Mouse (Mus musculus): ENCODE measurements around the gene Vmp1. TPM values are rescaled to one million over a fixed set of nuclear protein-coding genes. Genes with fewer than 3 reads are reported as not detected.
A peak's percentile ranks its signal among the peaks of the same experiment; 100 is the strongest.

Vmp1 gene
- polyA plus RNA-seq, 1 experiment from 2014 or later = 147 TPM

DNA sequence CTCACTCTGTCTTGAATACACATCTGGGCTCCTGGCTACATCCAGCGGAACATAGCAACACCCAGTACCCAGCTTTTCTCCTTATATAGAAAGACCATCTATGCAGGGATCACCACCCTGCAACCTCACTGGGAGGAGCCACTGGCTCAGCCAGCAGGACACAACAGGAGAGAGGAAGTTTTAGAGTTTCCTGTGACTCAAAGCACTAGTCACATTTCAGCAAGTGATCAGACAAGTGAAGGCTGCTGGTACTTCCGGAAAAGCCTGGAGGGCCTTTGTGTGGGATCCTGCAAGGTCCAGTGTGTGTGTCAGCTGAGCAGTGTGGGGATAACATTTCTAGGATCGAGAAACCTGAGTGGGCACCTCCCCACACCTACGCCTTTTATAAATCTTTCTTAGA, 106.4 kb downstream of the Vmp1 start:
- WGBS = 61% methylated on average over 4 of the region's 4 CpGs
- Histone ChIP-seq H3K9ac (ENCODE audit: low read length) (no peak overlapping the region), H3K36me3 (ENCODE audit: control insufficient read depth, insufficient read depth, low read length) (no peaks in the 10 kb centered on the region), H3K27ac (ENCODE audit: low read length) (peak overlapping the region; percentile 95), H3K4me1 (ENCODE audit: control insufficient read depth, insufficient read depth, low read length) (peaks cover 48% of the 10 kb centered on the region), H3K27me3 (ENCODE audit: control insufficient read depth, insufficient read depth, low read length) (no peaks in the 10 kb centered on the region), H3K4me3 (replicated peaks; ENCODE audit: low read length) (no peak overlapping the region), H3K9me3 (replicated peaks; ENCODE audit: control insufficient read depth, low read length) (no peaks in the 10 kb centered on the region), H3K4me2 (ENCODE audit: low read depth, low read length) (no peak overlapping the region)
- peak; percentile 11; the same call in 1 of the 2 replicates for ATAC-seq (ENCODE audit: insufficient read depth, low FRiP score)

DNA sequence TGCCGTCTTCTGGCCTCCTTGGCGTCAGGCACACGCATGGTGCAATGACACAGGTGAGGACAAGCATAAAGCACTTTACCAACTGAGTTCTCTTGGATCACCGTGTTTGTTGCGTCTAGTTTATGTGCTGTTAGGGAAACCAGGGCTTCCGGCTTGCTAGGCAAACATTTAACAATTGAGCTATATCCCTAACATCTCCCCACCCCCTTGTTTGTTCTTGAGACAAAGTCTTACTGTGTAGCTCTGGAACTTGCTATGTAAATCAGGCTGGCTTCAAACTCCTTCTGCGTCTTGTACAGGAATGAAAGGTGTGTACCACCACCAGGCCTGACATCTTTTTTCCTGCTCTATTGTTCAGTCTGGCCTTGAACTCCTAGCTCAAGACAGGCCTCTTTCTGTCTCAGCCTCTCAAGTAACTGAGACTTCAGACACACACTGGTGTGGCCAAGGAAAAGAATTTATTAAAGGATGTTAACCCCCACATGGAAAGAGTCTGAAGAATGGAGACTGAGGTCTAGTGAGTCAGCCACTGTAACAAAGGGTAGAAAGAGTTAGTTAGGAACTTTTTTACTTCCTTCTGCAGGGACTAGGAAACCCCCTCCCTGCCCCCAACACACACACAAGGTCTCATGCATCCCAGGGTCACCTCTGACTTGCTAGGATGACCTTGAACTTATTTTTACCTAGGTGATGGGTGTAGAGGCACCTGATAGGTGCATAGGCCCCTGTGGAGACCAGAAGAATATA, 107.8 kb downstream of the Vmp1 start:
- Histone ChIP-seq H3K9me3 (replicated peaks; ENCODE audit: control insufficient read depth, low read length) (no peaks in the 10 kb centered on the region), H3K27me3 (ENCODE audit: control insufficient read depth, insufficient read depth, low read length) (no peaks in the 10 kb centered on the region), H3K27ac (ENCODE audit: low read length) (peak overlapping the region; percentile 95), H3K4me3 (replicated peaks; ENCODE audit: low read length) (no peak overlapping the region), H3K4me2 (ENCODE audit: low read depth, low read length) (no peak overlapping the region), H3K36me3 (ENCODE audit: control insufficient read depth, insufficient read depth, low read length) (no peaks in the 10 kb centered on the region), H3K4me1 (ENCODE audit: control insufficient read depth, insufficient read depth, low read length) (peaks cover 56% of the 10 kb centered on the region), H3K9ac (ENCODE audit: low read length) (0 out of 2 replicates have a peak overlapping the region, but pooled peaks have one; percentile 36)
- peak; percentile 42; the same call in 1 of the 2 replicates for ATAC-seq (ENCODE audit: insufficient read depth, low FRiP score)
- WGBS = 58% methylated on average over 7 of the region's 7 CpGs

DNA sequence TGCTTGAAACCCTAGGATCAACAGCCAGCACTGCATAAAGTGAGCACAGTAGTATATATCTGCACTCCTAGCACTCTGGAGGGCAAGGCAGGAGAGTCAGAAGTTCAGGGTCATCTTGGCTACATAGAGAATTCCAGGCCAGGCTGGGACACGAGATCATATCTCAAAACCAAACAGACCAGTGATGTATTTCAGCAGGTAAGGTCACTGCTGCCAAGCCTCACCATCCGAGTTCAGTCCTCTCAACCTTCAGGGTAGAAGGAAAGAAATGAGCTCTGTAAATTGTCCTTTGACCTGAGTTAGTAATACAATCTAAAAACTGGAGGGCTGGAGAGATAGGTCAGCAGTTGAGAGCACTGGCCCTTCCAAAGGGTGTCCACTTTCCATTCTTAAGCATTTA, 109.2 kb downstream of the Vmp1 start:
- peak overlapping the region; percentile 95; the same call in 1 of the 2 replicates for H3K27ac ChIP-seq (ENCODE audit: low read length)
- H3K4me1 ChIP-seq (ENCODE audit: control insufficient read depth, insufficient read depth, low read length) = peaks cover 49% of the 10 kb centered on the region
- H3K9ac ChIP-seq (ENCODE audit: low read length) = no peak overlapping the region
- H3K9me3 ChIP-seq (replicated peaks; ENCODE audit: control insufficient read depth, low read length) = no peaks in the 10 kb centered on the region
- H3K4me3 ChIP-seq (replicated peaks; ENCODE audit: low read length) = no peak overlapping the region
- H3K27me3 ChIP-seq (ENCODE audit: control insufficient read depth, insufficient read depth, low read length) = no peaks in the 10 kb centered on the region
- H3K4me2 ChIP-seq (ENCODE audit: low read depth, low read length) = no peak overlapping the region
- 36% methylated on average over 2 of the region's 2 CpGs for WGBS
- H3K36me3 ChIP-seq (ENCODE audit: control insufficient read depth, insufficient read depth, low read length) = no peaks in the 10 kb centered on the region
- ATAC-seq (ENCODE audit: insufficient read depth, low FRiP score) = no peak

DNA sequence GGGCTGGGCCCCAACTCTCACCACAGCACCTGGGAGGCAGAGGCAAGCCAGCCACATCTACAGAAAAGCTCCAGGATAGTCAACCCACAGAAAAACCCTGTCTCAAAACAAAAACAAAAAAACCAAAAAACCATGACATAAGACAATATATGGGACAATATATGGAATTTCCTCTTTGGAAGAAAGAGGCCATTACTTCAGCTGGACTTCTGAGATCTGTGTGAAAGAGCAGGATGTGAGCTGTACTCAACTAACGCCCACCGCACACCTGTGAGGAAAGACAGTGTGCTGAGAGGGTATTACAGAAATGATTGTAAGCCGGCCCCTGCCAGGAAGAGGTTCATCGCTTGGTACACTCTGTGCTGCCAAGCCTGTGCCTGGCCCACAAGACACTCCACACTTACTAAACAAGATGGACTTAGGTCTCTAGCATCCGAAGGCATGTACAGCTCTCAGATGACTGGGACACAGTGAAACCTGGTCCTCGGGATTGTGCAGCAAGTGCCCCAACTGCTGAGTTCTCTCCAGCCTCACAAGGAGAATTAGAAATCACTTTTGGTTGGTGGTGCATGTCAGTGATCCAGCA, 109.9 kb downstream of the Vmp1 start:
- H3K9ac ChIP-seq (ENCODE audit: low read length) = no peak overlapping the region
- no peak for ATAC-seq (ENCODE audit: insufficient read depth, low FRiP score)
- 84% methylated on average over 6 of the region's 6 CpGs for WGBS
- no peaks in the 10 kb centered on the region for H3K9me3 ChIP-seq (replicated peaks; ENCODE audit: control insufficient read depth, low read length)
- no peak overlapping the region for H3K4me3 ChIP-seq (replicated peaks; ENCODE audit: low read length)
- no peaks in the 10 kb centered on the region for H3K27me3 ChIP-seq (ENCODE audit: control insufficient read depth, insufficient read depth, low read length)
- H3K4me1 ChIP-seq (ENCODE audit: control insufficient read depth, insufficient read depth, low read length) = peaks cover 43% of the 10 kb centered on the region
- no peaks in the 10 kb centered on the region for H3K36me3 ChIP-seq (ENCODE audit: control insufficient read depth, insufficient read depth, low read length)
- H3K27ac ChIP-seq (ENCODE audit: low read length) = no peak overlapping the region
- no peak overlapping the region for H3K4me2 ChIP-seq (ENCODE audit: low read depth, low read length)

DNA sequence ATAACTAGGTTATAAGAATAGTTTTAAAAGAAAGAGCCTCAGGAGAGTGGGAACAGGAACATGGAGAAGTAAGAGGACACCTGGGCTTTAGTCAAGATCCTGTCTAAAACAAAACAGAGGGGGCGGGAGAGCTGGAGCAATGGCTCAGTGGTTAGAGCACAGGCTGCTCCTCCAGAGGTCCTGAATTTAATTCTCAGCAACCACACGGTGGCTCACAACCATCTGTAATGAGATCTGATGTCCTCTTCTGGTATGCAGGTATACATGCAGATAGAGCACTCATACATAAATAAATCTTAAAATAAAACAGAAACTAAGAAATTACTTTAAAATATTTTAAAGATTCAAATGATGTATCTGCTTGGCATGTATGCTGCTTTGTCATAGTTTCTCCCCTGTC, 111.0 kb downstream of the Vmp1 start:
- no peaks in the 10 kb centered on the region for H3K27me3 ChIP-seq (ENCODE audit: control insufficient read depth, insufficient read depth, low read length)
- no peak for ATAC-seq (ENCODE audit: insufficient read depth, low FRiP score)
- 68% methylated on average over 2 of the region's 2 CpGs for WGBS
- H3K4me1 ChIP-seq (ENCODE audit: control insufficient read depth, insufficient read depth, low read length) = peaks cover 34% of the 10 kb centered on the region
- no peak overlapping the region for H3K4me3 ChIP-seq (replicated peaks; ENCODE audit: low read length)
- no peaks in the 10 kb centered on the region for H3K9me3 ChIP-seq (replicated peaks; ENCODE audit: control insufficient read depth, low read length)
- H3K36me3 ChIP-seq (ENCODE audit: control insufficient read depth, insufficient read depth, low read length) = no peaks in the 10 kb centered on the region
- H3K27ac ChIP-seq (ENCODE audit: low read length) = no peak overlapping the region
- H3K4me2 ChIP-seq (ENCODE audit: low read depth, low read length) = no peak overlapping the region
- no peak overlapping the region for H3K9ac ChIP-seq (ENCODE audit: low read length)

DNA sequence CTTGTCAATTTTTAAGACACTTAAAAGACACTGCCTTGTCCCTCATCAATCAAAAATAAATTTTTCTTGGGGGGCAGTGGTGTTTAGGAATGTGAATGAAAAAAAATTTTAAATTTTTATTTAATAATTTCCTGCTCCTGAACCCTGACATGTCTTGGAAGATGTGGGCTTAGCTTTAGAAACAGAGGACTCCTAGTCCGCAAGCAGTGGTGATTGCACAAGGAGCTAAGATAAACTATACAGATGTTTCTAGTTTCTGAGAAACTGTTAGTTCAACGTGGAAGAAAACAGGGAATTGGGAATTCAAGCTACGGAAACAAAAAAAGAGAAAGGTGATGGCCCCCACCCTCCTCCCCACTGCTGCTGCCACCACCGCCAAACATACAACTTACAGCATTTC, 111.8 kb downstream of the Vmp1 start:
- Histone ChIP-seq H3K27me3 (ENCODE audit: control insufficient read depth, insufficient read depth, low read length) (no peaks in the 10 kb centered on the region), H3K4me3 (replicated peaks; ENCODE audit: low read length) (no peak overlapping the region), H3K9me3 (replicated peaks; ENCODE audit: control insufficient read depth, low read length) (no peaks in the 10 kb centered on the region), H3K9ac (ENCODE audit: low read length) (0 out of 2 replicates have a peak overlapping the region, but pooled peaks have one; percentile 46), H3K4me1 (ENCODE audit: control insufficient read depth, insufficient read depth, low read length) (peaks cover 29% of the 10 kb centered on the region), H3K36me3 (ENCODE audit: control insufficient read depth, insufficient read depth, low read length) (no peaks in the 10 kb centered on the region), H3K27ac (ENCODE audit: low read length) (peak overlapping the region; percentile 83), H3K4me2 (ENCODE audit: low read depth, low read length) (peak overlapping the region; percentile 29; the same call in 1 of the 2 replicates)
- WGBS = 57% methylated on average over 4 of the region's 4 CpGs
- ATAC-seq (ENCODE audit: insufficient read depth, low FRiP score) = no peak

DNA sequence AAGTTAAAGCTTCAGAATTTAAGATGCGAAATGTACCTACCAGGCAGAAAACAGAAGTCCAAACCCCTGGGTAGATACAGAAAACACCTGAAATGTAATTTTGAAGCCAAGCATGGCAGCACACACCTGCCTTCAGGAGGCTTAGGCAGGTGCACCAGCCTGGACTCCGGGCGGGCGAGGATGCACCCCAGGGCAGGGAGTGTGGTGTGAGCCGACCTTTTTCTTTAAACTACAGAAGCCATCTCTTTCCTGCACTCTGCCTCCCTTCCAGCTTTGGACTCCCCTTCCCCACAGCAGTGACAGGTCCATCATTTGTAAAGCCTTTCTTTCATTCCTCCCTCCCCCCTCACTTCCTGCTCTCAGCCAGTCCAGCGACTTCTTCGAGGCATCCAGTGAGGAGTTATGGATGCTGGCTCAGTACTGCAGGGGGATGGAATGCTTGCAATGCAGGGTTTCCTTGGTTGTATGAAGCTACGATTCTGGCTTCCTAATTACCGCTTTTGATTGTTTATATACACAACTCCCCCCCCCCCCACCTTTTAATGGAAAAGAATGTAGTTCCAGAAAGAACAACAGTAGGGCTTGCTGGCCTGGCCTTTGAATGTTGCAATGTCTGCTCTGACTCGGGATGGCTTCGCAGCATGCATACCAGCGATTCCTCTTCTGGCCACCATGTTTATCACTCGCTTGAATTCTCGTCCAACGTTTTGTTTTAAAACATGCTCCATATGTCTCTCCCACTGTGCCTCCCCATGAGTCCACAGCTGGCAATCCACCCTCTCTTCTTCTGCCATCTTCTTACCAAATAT, 112.4 kb downstream of the Vmp1 start:
- Histone ChIP-seq H3K4me2 (ENCODE audit: low read depth, low read length) (peak overlapping the region; percentile 29; the same call in 1 of the 2 replicates), H3K4me3 (replicated peaks; ENCODE audit: low read length) (no peak overlapping the region), H3K27me3 (ENCODE audit: control insufficient read depth, insufficient read depth, low read length) (no peaks in the 10 kb centered on the region), H3K27ac (ENCODE audit: low read length) (peak overlapping the region; percentile 83), H3K9me3 (replicated peaks; ENCODE audit: control insufficient read depth, low read length) (no peaks in the 10 kb centered on the region), H3K4me1 (ENCODE audit: control insufficient read depth, insufficient read depth, low read length) (peaks cover 22% of the 10 kb centered on the region), H3K9ac (ENCODE audit: low read length) (0 out of 2 replicates have a peak overlapping the region, but pooled peaks have one; percentile 46), H3K36me3 (ENCODE audit: control insufficient read depth, insufficient read depth, low read length) (no peaks in the 10 kb centered on the region)
- WGBS = 35% methylated on average over 15 of the region's 15 CpGs
- ATAC-seq (ENCODE audit: insufficient read depth, low FRiP score) = peak; percentile 53; the same call in 1 of the 2 replicates

DNA sequence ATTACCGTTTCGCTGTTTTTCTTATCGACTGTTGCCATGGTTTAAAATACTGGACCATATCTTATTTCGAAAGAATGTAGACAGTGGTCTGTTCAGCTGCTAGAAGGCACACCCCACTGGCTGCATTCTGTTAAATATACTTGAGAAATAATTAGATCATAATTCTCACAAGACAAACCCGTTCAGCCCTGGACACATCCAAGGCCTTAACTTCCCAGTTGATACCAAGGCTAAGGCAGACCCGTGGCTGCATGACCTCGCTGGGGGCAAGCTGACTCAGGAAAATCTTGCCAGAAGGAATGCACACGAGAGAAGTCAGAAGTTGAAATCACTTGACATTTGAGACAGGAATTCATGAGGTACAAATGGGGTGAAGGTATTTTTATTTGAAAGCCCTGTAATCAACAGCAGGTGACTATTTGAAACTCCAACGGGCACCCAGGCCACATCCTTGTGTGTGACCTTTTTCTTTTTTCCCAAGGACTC, 113.3 kb downstream of the Vmp1 start:
- Histone ChIP-seq H3K27ac (ENCODE audit: low read length) (peak overlapping the region; percentile 50), H3K9me3 (replicated peaks; ENCODE audit: control insufficient read depth, low read length) (no peaks in the 10 kb centered on the region), H3K36me3 (ENCODE audit: control insufficient read depth, insufficient read depth, low read length) (no peaks in the 10 kb centered on the region), H3K4me3 (replicated peaks; ENCODE audit: low read length) (no peak overlapping the region), H3K4me1 (ENCODE audit: control insufficient read depth, insufficient read depth, low read length) (peaks cover 15% of the 10 kb centered on the region), H3K4me2 (ENCODE audit: low read depth, low read length) (no peak overlapping the region), H3K9ac (ENCODE audit: low read length) (no peak overlapping the region), H3K27me3 (ENCODE audit: control insufficient read depth, insufficient read depth, low read length) (no peaks in the 10 kb centered on the region)
- peak; percentile 26 for ATAC-seq (ENCODE audit: insufficient read depth, low FRiP score)
- 30% methylated on average over 9 of the region's 9 CpGs for WGBS

All from stomach, embryonic 16.5 days (tissue).